Mouse (Mus musculus) effector memory CD4-positive, alpha-beta T cell, adult 7 months (primary cell): Measurements from ENCODE around the gene 2610008E11Rik. TPM values are rescaled to one million over a fixed set of nuclear protein-coding genes. Genes with fewer than 3 reads are reported as not detected.

Experiments
- polyA plus RNA-seq: library from polyadenylated mRNA; unstranded; fragments of 100-300 nt; shearing (Covaris generic); gene quantifications from one replicate; pipeline ENCODE4 v1.2.1, GENCODE M21; 2017

Gene 2610008E11Rik
- polyA plus RNA-seq = 13.5 TPM

DNA sequence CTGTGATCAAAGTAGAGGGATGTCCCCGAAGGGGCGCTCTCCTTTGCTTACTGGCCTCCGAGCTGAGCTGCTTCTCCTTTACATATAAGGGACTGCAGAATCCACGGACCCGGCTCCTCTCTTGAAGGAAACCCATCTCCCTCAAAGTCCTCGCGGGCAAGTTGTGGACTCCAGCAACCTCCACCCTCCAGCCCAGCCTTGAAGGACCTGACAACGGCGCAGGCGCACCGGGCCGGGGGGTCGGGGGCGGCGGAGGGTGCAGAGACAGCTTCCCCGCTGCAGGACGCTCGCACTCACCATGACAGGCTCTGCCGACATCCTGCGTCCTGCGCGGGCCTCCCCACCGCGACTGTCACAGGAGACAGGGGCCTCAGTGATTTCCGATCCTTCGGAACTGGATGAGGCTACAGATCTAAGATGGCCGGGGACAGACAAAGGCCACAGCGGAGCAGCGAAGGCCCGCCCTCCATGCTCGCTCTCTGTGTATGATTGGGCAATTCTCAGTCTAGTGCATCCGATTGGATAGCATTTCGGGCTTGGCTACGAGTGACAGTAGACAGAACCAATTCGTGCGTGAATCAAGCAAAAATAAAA is at the start of gene 2610008E11Rik:
TSS of gene 2610008E11Rik (minus strand) at position 440 of the 594 bp plus-strand sequence.

DNA sequence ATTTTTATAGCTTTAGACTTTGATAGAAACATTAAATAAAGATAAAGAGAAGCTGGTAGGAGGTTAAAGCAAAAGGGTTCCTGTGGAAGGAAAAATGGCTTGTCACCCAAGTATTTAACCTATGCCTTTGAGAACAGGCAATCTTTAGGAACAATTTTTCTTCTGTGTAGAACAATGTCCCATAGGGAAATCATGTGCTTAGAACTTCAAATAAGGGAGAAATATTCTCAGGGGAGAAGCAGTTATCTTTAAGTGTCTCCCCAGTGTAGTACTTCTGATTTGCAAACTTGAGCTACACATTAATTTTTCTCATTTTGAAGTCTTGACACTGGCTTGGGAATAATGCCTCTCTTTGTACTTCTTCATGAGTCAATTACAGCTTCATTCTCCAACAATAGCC is 69.0 kb downstream of the 2610008E11Rik start, which contains the start of gene Olfr57:
TSS of gene Olfr57 (plus strand) at position 301 of the 400 bp plus-strand sequence.

Other genes with a start within 250 kb of the 2610008E11Rik start
- not detected for gene Olfr1356, start 245.4 kb downstream of the 2610008E11Rik start, polyA plus RNA-seq
- gene Olfr1355, start 222.1 kb downstream of the 2610008E11Rik start, polyA plus RNA-seq = not detected
- gene Olfr1354, start 184.4 kb downstream of the 2610008E11Rik start, polyA plus RNA-seq = not detected
- gene Olfr8, start 147.0 kb downstream of the 2610008E11Rik start, polyA plus RNA-seq = not detected
- not detected for gene Olfr1353, start 134.3 kb downstream of the 2610008E11Rik start, polyA plus RNA-seq
- gene Olfr1352, start 116.5 kb downstream of the 2610008E11Rik start, polyA plus RNA-seq = 0.15 TPM
- gene Olfr1351, start 85.1 kb downstream of the 2610008E11Rik start, polyA plus RNA-seq = not detected
- not detected for gene Olfr57, start 68.9 kb downstream of the 2610008E11Rik start, polyA plus RNA-seq
- 0.44 TPM for gene Vmn2r80, start 51.2 kb upstream of the 2610008E11Rik start, polyA plus RNA-seq
- not detected for gene Vmn2r81, start 150.1 kb upstream of the 2610008E11Rik start, polyA plus RNA-seq